Mouse (Mus musculus): ENCODE measurements at regions not wholly inside any gene's neighbourhood (a gene's known extent, or its start where the extent isn't known, plus 50 kb on each side); places are given as distances from the start of the nearest gene placed in this dataset.
A peak's percentile ranks its signal among the peaks of the same experiment; 100 is the strongest.

DNA sequence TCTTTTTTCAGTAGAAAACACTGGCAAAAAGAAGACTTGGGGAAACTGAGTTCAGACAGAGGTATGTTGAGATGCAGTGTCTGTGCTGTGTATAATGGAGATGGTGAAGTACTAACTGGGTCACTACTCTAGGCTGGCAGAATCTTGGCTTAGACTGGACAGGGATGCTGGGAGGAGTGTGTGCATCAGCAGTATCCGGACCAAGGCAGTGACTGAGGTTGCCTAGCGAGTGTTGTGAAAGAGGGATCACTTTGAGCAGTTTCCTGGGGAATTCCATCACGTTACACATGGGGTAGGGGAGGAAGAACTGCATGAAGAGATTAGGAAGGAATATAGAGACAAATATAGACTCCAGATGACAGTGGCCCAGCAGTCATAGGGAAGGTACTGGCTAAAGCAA, 87.9 kb upstream of the Itprid2 start:
- DNase-seq (ENCODE audit: extremely low read depth, insufficient read length, low spot score): no peak

DNA sequence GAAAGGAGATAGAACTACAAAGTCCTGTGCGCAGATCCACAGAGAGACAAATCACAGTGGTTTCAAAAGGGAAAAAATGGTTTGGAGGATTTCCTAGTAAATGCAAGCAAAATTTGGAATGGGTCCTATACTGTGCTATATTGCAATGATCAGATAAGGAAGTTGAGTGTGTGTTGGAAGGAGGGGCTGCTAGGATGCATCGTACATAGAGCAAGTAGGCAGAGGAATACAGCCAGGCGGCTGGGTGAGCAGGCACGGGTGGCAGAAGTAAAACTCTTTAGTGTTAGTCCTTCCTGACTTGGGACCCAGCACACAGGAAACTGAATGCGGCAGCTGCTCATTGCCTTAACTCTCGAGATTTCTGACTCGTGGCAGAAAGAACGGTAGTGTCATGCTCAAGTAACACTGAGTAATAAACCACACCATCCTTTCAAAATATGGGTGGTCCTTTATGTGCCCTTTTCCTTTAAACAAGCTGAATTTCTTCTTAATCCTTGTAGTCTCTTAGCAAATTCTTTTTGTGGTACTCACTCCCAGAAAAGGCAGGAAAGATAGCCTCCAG, 87.0 kb upstream of the Itprid2 start:
- DNase-seq (ENCODE audit: extremely low read depth, insufficient read length, low spot score): no peak

DNA sequence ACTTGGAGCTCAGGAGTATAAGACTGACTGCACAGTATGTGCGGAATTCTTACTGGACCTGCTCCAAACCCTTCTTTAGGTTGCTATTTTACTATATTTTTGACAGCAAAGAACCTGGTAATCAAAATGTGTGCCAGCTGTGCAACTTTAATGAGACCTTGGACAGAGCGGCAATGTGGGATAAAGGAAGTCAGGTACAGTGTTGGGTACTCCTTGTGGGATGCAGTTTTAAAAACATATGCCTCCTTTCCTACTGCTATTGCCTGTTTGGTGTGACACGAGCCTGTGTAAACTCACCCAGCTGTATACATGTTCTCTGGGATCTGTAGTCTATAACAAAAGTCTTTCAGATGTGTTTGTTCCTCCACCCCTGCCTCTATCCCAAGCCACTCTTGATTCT, 85.4 kb upstream of the Itprid2 start:
- DNase-seq (ENCODE audit: extremely low read depth, insufficient read length, low spot score): no peak

DNA sequence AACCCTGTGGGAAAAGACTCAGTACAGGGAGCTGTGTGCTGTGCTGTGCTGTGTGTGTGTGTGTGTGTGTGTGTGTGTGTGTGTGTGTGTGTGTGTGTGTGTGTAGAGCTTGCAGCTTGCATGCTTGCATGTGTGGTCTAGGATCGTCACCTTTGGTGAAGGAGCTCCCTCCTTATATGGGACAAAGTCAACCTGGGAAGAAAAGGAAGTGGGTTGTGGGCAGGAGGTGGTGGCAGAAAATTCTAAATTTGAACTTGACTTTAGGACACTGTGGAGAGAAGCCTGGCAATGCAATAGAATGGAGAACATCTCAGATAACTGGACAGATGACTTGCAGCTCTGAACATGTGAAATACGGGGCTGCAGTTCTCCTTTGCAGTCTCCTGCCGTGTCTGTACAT, 84.7 kb upstream of the Itprid2 start:
- no peak for DNase-seq (ENCODE audit: extremely low read depth, insufficient read length, low spot score)

DNA sequence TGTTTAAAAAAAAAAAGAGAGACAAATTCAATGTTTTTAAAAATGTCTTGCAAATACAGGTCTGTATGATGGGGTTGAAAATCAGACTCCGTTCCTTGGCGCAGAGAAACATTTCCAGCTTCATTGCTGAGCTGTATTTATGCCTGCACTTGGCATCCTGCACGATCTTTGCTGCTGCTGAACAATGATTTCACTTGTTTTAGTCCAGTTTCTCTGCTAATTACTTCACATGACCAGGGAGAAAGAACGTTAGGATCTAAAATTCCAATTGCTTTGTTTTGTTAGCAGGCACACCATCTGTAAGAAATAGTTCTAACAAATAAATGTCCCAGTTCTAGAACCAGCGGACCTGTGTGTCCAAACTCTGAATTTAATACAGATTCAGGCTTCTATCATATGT, 82.7 kb upstream of the Itprid2 start:
- DNase-seq (ENCODE audit: extremely low read depth, insufficient read length, low spot score): no peak

DNA sequence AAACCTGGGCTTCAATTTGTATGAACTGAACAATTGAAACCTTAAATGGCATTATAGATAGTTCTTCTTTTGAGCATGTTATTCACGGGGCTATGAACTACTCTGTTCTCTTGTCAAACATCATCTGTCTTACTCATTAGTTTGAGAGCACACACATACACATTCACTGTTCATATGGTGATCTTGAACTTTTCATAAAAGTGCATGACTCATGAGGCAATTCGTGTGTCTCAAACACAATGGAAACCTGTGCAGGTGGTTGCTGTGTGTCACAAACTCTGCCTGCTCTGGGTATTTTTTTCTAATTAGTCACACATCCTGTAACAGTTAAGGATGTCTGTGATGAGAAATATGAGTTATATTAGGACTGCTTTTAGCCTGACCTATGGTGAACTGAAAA, 79.8 kb upstream of the Itprid2 start:
- no peak for DNase-seq (ENCODE audit: extremely low read depth, insufficient read length, low spot score)

DNA sequence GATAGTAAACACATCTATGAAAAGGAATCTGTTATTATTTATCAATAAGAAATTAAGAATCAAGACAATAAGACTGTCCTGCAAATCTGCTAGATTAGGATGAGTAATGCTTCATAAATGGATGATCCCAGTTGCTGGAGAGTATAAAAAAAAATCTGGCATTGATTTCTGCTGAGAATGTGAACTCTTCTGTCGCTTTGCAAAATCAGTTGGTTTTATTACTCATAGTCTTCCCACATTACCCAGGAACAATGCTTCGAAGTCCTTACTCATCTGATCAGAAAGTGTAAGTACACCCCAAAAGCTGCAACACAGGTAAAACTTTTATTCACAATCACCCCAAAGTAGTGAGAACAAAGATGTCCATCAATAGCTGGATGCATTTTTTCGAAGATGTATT, 77.8 kb upstream of the Itprid2 start:
- DNase-seq (ENCODE audit: extremely low read depth, insufficient read length, low spot score): no peak

DNA sequence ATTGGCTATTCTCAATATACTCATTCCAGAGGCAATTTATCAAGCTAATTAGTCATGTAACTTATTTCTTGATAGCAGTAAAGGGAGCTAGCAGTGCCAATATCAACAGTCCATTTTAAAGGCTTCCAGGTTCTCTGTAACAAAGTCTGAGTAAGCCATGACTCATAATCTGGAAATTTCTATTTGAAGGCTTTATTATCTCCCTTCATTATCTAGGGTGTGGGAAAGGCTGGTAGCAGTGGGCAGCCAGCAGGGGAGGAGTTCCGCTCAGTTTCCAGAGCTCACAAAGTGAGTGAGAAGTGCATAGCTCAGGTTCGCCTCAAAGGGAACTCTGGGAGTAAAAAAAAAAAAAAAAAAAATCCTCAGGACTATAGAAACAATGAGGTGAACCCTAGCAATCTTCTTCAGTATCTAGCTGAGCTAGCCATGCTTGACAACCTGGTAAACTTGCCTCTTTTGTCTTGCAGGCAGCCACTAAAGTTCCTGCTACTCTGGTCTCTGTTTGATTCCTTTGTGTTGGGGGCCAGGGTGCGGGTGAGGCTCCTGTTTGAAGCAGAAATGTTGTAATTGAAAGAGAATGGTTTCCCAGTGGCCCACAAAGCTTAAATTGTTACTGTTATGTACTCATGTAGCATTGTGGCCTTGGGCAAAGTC, 68.7 kb upstream of the Itprid2 start:
- DNase-seq (ENCODE audit: extremely low read depth, insufficient read length, low spot score): peak; percentile 10

DNA sequence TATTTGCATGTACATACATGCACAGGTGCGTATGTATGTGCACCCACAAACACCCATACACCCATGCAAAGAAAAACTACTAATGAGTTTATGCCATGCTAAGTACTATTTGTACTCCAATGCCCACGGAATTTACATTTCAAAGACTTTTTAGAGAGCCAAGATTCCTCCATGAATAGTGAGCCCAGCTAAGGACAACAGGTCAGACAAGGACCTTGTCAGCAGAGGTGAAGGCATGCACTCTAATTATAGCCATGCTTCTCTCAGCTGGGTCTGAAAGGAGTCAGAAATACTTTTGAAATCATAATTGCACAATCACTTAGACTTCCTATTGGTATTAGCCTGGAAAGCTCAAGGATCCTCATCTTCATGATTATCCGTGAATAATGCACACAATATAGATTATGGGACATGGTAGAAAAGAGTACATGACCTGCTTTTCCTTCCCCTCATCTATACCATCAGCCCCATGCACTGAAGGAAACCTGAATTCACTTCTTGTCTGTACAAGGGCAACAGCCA, 67.7 kb upstream of the Itprid2 start:
- no peak for DNase-seq (ENCODE audit: extremely low read depth, insufficient read length, low spot score)

DNA sequence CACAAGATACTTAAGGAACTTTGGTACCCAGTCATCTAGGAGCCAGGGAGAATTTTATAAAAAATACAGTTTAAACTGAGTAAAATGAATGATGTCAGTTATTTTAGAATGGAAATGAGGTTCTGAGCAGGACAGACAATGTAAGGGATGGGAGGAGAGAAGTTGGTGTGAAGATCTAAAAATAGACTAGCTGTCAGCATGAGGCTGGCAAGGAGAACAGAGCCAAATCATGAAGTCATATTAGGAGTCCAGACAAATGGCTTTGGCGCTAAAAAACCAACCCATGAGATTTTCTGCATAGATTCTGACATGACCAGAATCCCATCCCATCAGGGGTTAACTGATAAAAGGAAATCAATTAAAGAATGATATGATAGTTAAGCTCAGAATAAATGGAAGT, 65.5 kb upstream of the Itprid2 start:
- DNase-seq (ENCODE audit: extremely low read depth, insufficient read length, low spot score): no peak

DNA sequence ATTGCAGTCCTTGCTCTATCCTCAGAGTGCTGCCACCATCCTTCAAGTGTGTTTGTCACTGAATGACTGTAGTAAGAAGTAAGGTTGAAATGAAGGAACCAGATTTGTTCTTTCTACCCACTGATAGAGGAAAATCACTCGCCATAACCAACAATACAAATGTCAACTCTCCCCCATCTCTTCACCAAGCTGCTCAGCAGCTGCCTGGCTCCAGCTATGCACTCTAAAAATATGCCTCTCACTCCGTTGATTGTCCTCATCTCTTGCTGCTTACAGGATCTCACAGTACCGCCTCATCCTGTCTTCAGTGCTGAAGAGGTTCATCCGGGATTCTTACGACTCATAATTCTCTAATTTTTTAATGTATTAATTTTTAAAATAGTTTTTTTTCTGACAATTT, 63.2 kb upstream of the Itprid2 start:
- DNase-seq (ENCODE audit: extremely low read depth, insufficient read length, low spot score): no peak

DNA sequence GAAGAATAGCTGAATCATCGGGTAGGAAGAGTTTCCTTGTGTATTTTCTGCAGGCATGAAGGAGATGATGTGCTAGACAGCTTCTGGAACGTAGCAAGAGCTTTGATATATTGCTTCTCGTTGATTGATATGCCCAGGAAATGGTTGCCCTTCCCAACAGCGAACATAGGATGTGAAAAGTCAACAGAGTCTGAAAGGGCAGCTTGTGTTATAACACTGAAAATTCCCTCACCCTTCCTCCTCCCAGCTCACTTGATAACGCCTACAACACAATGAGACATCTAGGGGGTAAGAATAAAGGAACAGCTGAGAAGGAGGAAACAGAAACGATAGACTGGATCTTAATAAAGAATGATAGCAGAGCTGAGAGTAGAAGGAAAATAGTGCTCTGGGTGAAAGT, 60.1 kb upstream of the Itprid2 start:
- DNase-seq (ENCODE audit: extremely low read depth, insufficient read length, low spot score): no peak

DNA sequence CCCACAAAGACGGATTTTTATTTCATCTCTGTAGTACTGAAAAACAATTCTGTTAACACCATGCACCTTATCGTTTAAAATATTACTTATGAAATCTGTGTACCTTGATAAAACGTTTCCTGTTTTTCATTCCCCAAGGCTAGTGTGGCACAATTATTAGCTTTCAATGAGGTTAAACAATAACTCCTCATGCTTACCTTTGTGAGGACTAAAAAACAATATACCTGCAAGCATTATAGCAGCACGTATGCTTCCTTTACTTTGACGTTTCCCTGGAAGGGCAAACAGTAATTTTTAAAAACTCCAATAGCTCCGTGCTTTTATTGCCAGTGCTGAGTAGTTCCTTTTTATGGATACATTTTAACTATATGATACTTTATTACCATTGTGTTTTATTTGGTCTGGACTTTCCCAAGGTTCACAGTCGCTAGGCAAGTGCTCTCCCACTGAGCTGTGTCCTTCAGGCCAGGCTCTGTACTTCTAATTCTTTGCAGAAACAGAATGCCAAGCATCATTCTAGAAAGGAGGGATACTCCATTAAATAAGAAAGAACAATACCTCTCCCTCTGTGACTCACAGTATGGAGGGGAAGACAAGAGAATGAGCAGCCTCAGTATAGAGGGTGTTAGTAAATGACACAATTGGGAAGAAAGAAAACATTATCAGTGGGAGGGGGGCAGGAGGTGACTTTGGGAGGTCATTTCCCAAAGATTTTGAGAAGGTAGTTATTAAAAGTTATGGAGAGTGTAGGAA, 50.0 kb upstream of the Itprid2 start:
- DNase-seq (ENCODE audit: extremely low read depth, insufficient read length, low spot score): no peak
